Mouse (Mus musculus) frontal cortex, postnatal 25 days (tissue): ENCODE measurements around the gene Tbkbp1.

Experiments used
- DNase-seq, 2 experiments: peaks; one replicate each; pipeline ENCODE4 v3.0.0; 2022; ENCODE audit warnings: low spot score in 2 of 2

The Tbkbp1 gene

DNA sequence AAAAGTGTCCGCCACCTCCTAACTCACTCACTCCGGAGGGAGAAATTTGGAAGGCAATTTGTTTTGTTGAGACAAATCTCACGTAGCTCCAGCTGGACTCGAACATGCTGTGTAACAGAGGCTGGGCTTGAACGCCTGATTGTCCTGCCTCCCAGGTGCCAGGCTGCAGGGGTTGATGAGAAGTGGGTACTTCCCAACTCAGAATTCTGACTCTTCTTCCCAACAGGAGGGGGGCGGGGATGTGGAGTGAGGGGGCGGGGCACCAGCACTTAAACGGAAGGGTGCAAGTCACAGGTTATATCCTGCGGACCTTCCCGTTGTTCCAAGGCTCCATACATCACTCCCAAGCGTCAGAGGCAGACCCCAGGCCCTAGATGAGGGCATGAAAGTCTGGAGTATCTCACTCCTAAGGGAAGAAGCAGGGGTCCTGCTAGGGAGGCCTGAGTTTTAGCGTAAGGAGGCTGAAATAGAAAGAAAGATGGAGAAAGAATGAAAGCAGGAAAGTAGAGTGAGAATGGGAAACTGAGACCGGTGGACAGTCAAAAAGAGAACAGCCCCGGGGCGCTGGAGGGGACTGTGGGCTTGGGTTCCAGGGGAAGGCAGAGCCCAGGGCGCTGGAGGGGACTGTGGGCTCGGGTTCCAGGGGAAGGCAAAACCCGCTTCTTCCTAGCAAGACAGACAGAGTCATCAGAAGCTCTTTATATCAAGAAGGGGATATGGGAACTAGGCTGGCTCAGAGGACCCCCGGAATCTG, 23.6 kb downstream of the Tbkbp1 start:
- no peak for DNase-seq

DNA sequence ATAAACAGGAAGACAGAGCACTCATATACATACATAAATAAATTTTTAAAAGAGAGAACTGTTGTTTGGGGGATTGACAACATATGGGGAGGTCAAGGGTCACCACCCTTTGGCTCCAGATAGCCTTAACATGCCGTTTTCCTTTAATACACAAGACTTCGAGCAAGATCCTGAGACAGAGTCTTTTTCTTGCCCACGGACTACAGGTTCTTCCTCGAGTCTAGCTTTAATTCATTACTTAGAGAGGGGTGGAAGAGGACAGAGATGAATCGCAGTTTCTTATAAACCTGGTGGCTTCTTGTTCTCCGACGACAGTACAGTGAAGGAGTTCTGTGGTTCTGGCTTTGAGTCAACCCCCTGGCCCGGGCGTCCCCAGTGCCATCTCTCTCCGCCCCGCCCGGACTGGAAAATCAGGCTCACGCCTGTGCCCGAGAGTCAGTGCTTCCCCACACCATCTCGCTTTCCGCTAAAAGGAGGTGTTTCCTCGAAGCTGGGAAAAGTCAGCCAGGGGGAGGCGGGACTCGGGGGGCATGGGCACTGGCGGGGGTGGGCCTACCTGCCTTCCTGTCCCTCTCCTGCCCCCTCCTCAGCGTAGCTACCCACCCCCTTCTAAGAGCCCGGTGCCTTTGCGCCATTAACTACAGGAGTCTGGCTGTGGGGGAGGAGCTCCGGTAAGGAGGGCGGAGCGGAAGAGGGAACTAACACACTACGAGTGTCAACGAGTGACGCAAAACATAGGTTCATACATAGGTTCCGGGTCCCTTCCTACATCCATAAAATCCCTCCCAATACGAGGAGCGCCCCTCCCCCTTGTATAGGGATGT, 24.4 kb downstream of the Tbkbp1 start:
- DNase-seq = no peak

DNA sequence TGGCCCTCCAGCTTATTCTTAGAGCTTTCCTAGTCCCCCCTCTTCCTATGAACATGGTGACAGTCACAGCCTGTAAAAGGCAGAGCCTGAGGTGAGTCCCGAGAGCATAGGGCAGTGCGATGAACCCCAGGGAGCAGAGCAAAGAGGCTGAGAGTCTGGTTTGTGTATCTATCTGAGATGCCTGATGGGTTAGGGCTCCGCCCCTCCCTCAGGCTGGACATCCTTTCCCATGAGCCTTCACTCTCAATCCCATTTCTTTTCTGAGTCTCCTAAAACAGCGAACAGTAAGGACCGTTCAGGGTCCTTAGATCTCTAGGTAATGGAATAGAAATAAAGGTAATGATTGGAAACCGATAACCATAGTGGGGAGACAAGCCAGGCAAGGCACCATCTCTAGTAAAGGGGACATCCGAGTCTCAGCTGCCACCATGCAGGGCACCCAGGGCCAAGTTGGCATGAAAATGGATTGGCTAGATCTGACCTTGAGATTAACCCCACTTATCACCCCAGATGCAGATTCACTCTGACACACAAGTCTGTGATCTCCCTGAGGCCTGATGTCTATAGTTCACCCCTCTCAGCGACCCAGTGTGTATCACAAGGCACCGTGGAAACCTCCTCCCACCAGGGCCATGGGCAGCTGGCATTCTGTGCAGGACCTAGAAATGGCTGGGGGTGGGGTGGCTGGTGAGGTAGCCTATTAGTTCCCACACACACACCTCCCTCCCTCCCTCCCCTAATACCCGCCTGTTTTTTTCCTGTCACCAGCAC, 26.8 kb downstream of the Tbkbp1 start:
- no peak for DNase-seq

DNA sequence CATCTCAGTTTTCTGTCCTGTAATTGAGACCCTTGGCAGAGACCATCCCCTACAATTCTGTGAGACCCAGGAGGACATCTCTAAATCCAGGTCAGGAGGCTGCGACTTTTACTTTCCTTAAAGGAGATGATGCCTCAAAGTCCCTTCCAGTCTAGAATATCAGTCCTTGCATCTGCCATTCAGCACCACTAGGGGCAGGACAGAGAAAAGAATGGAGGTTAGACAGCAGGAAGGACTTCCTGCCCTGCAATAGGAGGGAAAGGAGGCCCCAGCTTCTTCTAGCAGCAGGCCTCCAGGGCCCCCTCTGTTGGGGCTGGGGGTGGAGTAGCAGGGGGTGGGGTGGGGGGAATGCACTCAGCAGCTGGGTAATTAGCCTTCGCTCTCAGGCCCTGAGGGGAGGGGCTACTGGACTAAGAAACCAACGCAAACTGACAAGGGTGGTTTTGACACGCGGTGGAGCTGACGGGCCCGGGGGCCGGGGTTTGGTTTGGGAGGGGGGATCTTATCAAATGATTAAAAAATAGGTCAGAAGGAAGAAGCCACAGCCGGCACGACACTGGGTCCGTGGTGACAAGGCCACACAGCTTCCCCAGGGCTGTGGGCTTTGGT, 27.9 kb downstream of the Tbkbp1 start:
- no peak for DNase-seq

DNA sequence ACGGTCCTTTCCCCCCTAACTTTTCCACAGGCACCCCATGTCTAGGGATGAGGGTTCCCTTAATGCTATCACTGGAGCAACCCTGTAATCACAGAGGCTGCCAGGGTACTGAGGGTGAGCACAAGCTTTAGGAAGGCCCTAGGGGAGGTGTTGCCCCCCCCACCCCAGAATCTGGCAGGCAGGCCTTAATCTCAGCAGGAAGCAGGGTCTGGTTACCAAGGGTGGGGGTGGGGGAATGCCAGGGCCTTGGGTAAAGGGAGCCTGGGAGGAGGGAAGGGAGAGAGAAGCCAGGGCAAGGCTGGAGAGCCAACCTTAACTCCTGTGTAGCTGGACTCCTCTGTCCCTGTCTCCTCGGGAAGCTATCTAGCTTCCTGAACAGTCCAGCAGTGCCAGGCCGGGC, 30.7 kb downstream of the Tbkbp1 start:
- DNase-seq = no peak

DNA sequence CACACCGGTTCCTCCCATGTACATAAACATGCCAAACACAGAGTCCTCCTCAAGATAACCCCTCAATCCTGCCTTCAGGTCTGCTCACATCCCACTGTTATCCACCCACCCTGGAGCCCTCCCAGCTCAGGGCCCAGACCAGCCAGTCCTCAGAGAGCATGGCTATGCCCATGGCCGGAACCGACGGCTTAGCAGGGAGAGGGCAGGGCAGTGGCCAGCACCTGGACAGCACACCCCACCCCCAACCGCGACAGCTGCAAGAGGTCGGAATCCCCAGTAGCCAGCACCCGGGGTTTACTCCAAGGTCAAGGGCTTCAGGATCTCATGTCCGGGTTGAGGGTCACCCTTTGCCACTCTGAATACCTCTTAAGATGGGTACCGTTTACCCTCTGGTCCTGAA, 31.1 kb downstream of the Tbkbp1 start:
- DNase-seq = no peak

DNA sequence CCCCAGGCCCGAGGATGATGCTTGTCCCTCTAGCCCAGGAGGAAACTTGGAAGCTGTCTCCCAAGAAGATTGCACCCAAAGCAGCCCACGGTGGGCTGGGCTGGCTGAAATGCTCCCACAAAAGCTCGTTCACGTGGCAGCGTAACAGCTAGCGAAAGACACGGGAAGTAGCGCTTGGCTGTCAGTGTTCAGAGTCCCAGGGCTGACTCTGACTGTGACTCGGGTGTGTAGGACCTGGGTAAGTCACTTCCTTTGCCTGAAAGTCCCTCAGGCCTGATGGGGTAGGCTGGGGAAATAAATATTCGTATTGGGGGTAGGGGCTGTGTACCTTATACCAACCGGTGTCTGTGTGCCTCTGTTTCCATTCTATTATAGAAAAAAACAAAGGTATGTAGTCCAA, 35.5 kb downstream of the Tbkbp1 start:
- no peak for DNase-seq

DNA sequence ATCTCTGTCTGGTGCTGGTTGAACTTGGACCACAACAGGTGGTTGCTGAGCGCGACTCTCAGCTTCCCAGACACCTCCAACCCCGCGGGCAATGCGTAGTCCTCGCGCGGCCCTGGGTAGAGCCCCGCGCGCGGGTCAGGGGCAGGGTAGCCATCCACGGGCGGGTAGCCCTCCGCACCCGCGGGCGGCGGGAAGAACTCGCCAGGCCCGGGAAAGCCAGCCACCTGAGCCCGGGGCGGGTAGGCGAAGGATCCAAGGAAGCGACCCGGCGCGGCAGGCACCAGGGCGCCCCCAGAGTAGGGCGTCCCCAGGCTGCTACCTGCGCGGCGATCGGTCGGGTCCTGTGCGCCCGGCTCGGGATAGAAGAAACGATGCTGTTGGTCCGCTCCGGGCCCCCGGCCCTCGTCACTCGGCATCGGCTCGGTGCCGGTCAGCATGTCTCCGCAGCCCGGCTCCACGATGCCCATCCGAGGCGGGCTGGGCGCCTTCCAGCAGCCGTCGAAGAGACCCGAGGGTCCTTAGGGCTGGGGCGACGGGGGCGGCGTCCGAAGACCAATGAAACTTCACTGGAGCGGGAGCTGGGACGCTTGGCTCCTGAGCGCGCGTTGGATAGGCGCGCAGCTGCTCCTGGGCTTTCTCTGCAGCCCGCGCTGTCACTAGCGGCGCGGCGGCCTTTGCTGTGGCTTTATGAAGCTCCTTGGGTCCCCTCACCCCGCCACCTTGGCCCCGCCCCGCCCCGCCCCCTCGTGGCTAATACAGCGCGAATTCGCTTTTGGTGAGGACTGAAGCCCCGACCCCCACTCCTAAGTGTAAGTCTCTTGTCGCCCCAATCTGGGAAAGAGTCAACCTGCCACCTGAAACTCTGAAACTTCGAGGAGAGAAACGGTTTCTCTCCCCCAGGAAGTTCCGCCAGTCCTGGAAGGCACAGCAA, 36.4 kb downstream of the Tbkbp1 start, which contains the start of gene Tbx21:
TSS of gene Tbx21 (minus strand) at position 661 of the 931 bp plus-strand sequence.
- DNase-seq = no peak

DNA sequence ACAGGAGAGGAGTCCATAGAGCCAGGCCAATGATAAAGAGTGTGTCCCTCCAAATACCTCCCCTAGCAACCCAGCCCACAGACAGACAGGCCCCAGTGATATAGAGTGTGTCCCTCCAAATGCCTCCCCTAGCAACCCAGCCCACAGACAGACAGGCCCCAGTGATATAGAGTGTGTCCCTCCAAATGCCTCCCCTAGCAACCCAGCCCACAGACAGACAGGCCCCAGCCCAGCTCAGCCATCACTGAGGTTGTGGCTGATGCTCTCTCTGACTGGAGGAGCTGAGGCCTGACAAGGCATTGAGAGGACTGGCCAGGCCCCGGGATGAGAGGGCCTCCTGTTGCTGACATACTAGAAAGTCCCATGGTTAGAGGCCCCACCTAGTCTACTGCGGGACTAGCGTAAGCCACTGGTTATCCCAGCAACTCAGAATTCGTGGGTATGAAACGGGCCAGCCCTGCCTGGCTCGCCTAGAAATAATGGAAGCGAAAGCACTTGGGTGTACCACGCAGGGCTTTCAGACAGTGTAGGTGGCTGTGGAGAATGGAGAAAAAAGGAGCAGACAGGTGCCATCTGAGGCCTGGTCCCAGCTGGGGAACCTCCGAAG, 38.7 kb downstream of the Tbkbp1 start:
- no peak for DNase-seq

DNA sequence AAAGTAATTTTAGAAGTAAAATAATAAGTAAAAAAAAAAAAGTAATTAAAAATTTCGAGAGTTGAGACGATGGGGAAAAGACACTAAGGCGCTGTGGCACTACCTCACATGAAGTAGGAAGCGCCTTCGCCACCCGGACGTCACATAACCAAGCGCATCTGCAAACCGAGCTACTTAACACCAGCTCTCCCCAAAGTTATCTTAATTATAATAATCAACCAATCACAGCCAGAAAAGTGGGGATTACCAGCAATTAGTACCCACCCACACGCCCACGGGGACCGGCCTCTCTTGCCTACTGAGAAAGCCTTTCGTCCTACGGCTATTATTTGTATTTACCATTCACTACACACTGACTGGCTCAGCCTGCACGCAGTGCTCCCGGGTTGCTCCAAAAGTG, 42.3 kb downstream of the Tbkbp1 start:
- DNase-seq = no peak

DNA sequence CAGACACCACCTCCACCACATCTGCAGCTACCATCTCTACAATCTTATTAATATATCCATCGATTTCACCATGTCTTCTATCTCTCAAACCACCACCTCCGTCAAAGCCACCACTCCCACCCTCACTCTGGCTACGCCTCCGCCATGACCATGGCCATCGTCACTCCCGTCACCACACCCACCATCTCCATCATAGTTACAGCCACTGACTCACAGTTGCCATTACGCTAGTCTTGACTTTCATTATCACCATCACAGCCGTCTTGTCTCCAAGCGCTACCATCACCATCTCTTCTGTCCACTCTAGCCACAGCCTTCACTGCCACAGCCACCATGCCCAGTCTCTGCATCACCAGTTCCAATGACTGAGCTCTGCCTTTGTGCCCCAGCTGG, 47.2 kb downstream of the Tbkbp1 start:
- DNase-seq = no peak

DNA sequence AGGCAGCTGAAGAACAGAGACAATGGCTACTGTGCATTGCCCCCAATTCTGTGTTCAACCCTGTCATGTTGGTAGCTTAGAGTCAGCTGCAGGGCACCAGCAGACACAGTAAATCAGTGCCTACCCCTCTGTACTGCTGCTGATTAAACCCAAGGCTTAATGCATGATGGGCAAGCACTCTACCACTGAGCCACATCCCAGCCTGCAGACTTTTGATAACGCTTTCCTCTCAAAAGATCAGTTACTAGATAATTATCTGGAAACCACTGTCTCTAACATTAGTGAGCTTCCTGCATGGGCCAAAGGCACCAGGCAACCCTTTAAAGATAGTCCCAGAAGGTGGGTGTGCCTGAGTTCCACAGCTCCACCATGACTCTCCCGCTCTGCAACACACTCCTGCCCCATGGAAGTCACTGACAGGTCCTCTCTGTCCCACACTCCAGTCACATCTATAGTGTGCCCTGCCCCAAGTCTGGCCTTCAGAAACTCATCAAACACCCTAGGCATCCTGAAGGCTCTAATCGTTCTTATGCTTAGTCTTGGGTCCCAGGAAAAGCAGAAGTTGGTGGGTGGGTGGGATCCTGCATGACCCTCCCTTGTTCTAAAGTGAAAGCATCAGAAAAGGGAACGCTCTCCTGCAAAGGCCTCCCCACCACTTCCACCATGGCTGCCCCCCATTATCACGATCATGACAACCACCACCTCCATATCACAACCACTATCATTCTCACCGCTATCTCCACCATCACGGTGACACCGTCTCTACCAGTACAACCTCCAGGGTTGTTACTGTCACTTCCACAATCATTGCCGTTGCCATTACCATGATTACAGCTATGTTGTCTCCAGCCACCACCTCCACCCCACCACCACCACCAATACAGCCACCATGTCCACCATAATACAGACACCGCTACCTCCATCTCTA, 47.9 kb downstream of the Tbkbp1 start:
- no peak for DNase-seq

DNA sequence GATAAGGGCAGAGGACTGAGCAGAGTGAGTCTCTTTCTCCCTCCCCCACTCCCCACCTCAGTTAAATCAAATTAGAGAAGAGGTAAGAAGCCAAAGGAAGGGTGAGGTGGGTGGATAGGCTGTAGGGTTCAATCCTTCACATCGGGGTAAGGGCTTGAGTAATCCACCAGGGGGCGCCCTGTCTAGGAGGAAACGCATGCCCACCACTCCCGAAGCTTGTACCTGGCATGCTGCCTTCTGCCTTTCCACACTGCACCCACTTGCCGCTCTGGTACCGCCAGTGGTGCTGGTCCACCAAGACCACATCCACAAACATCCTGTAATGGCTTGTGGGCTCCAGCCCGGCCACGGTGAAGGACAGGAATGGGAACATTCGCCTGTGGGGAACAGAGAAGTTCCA, 49.6 kb downstream of the Tbkbp1 start:
- no peak for DNase-seq

DNA sequence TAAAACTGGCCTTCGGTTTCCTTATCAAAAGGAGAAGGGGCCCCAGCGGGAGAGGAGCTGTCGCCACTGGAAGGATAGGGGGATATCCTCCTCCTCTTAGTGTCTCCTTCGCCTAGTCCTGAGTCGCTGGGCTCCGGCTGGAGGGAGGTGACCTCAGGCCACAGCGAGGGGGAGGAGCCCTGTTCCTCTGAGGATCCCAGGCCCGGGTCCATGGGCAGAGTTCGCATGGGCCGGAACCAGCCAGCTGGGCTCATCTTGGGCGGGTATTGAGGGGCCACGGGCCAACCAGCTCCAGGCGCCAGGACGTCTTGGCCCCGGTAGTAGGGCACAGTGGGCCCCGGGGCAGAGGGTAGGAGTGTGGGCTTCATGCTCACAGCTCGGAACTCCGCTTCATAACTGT, 52.5 kb downstream of the Tbkbp1 start:
- no peak for DNase-seq

DNA sequence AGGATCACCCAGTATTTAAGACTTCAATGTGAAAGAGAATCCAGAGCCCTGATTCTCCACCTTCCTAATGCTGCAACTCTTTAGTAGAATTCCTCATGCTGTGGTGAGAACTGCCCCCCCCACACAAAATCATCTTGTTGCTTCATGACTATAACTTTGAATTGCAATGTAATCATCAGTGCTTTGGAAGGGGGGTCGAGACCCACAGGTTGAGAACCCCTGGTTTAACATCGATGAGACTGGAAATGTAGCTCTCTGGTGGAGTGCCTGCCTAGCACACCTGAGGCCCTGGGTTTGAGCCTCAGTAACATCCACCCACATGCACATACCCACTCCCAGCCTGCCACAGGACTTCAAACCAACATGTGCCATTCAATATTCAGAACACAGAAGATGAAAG, 56.7 kb downstream of the Tbkbp1 start:
- DNase-seq = no peak

DNA sequence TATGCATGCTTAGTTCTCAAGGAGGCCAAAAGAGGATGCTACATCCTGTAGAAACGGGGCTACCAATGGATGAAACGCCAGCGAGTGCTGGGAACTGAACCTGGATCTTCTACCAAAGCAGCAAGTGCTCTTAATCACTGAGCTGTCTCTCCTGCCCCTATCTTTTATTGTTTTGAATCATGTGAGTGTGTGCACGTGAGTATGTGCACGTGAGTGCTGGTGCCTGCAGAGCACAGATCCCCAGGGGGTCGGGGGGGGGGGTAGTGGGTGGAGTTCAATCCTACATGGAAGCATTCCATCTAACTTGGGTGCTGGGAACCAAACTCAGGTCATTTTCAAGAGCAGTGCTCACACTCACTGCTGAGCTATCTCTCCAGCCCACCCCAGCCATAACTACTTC, 64.9 kb downstream of the Tbkbp1 start:
- DNase-seq = no peak
